Mouse (Mus musculus) right cerebral cortex, adult 2 months (tissue): Measurements from ENCODE around the gene Clk4.

Experiments used
- DNase-seq, 2 experiments: peaks; one replicate each; pipeline ENCODE4 v3.0.0; 2021 to 2022; ENCODE audit warnings: low spot score in 2 of 2

Clk4 gene

DNA sequence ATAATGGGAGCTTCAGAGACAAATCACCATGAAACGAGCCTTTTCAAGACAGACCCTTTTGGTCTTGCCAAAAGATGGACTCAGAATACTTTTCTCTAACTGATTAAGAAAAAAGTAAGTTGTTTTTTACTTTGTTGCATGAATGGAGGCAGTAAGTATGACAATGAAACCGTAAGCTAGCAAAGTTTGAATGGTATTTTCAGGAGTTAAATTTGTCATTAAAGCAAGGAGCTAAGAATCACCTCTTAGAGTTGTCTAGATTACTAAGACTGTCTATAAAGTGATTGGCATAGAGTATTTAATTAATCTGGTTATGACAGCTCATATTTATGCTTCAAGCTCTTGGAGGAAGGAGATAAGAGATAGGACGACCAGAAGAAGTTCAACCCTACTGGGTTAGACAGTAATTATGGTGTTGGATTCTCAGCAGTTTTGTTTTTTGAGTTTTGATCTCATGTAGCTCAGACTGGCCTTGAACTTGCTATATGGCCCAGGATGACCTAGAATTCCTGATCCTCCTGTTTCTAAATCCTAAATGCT, at the start of gene Clk4:
Gene Clk4 (plus strand): TSS at position 51 of the 540 bp plus-strand sequence.
- no peak for DNase-seq

GRCm38 (mm10) chr11:51214021-51214420, 47.5 kb upstream of the Clk4 start:
- DNase-seq = no peak

DNA sequence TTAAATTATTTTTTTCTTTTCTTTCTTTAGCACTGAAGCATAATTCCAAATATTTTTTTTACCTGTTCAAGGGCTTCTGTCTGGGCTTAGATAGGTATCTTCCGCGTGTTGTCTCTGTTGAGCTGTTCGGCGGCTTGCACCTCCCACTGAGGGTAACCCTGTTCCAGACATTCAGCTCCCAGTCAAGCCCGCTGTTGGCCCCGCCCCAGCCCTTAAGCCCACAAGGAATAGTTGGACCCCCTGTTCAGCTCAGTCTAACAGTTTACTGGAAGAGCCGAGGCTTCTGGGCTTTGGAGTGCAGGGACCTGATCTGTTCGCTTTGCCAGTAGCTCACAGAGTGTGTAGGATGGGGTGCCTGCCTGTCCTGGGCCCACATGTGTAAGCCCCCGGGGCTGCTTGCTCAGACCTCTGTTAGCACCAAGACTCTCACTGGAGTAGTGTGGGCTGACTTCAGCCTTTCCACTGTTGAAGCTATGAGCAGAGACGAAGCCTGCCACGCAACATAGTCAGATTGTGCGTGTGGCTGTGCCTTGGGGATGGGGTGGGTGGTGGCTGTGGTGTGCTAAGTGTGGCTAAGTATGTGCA, 42.0 kb upstream of the Clk4 start:
- no peak for DNase-seq

GRCm38 (mm10) chr11:51220308-51220707, 41.2 kb upstream of the Clk4 start, which contains the start of gene Gm12569:
Gm12569 (plus strand) TSS chr11:51220473.
- no peak for DNase-seq

DNA sequence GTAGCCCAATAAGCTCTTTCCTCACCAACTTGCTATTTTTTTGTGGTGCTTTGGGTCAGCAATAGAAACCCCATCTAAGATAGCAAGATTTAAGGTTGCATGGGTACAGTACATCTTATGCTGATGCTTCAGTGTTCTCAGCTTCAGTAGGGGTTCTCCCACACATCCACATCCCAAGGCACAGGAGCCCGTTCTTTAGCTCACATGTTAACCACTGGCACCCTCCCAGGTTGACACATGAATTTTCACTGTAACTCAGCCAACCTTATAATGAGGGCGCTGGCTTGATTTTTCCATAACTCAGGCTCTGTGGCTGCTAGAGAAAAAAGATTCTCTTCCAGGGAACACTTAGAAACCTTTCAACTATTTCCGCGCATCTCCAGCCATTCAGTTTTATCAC, 34.4 kb upstream of the Clk4 start:
- DNase-seq = peak; percentile 60 to 76

DNA sequence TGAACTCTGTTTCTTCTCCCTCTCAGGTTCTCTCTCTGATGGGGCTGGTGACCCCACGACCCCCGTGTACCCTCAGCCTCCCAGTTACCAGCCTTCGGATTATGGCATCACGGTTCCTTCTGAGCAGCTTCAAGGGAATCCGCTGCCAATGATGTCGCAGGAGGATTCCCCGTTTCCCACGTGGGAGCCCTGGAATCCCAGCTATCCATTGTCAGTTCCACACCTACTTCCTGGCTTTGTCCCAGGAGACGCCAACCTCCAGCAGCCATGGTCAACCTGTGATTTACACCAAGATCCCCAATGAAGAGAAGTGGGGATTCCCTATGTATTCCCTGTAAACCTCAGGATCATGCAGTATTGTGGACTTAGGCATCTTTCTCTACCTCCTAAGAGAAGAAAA, 26.9 kb upstream of the Clk4 start:
- no peak for DNase-seq

DNA sequence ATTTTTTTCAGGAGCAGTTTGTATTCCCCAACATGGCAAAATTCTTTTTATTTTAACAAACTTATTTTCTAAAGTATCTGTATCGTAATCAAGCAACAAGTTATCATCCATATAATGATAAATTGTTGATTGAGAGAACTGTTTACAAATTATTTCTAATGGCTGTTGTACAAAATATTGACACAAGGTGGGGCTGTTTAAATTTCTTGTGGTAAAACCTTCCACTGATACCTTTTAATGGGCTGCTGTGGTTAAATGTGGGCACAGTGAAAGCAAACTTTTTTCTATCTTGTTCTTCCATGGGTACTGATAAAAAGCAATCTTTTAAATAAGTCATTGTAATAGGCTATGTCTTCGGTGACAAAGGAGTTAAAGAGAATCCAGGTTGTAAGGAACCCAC, 18.6 kb upstream of the Clk4 start:
- DNase-seq = no peak

- DNase-seq = no peak
Measured at GRCm38 (mm10) chr11:51257006-51257405, 4.5 kb upstream of the Clk4 start.

DNA sequence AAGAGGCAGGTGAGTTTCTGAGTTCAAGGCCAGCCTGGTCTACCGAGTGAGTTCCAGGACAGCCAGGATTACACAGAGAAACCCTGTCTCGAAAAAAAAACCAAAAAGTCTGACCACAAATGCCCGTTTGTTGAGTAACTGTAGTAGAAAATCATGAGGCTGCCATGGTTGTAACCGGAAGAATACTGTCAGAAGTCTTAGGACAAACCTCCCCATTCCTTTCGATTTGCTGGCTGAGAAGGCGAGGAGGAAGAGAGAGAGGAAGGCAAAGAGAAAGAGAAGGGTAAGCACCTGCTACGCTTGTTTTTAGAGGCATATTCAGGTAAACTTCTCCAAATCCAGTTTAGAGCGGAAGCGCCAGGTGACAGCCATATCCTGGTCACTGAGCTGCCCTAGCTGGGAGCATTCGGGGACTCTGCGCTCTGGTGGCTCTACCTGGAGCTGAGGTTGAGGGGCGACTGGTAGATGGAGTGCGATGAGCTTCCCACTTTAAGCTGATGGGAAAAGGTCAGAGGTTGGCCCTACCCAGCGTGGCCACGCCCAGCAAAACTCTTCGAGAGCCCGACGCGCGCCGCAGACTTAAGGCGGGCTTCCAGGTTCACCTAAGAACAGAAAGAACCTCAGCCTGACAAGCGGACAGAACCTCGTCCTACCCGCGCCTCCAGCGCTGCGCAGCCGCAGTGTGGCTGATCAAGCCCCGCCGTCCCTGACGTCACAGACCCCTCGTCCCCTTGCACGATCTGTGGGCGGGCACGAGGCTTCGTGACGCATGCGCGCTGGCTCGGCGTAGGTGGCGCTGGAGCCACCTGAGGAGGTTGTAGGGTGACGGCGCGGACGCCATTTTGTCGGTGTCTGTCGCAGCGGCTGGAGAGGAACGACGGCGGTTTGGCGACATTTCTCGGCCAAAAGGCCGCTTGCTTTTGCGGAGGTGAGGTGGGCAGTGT, 1.1 kb downstream of the Clk4 start, which contains the start of gene BC049762:
Gene BC049762 (minus strand): TSS at position 705 of the 944 bp plus-strand sequence.
- peak; percentile 99 for DNase-seq

DNA sequence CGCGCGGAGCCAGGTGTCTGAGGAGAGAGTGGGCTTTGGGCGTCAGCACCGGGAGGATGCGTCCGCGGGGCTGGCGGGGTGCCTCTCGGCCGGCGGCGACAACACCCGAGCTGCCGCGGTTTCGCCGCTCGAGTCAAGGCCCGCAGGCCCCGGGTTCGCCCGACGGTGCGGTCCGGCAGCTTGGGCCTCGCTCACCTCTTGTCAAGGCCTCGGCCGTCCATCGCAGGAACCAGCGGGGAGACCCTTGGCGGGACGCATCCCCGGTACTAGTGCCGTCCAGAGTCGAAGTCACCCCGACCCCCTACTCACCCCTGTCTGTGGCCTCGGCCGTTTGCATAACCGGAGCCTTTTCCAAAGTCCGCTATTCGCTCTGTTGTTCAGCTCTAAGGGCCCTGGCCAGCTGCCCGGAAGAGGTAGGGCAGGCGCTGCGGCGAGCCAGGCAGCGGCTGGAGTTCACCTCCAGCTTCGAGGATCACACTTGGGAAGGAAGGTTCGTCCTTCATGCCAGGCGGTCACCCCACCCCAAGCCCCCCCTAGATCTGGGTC, 1.8 kb downstream of the Clk4 start:
- peak in 1 of 2 experiments; percentile 56 for DNase-seq

GRCm38 (mm10) chr11:51264352-51264751, 2.8 kb downstream of the Clk4 start:
- no peak for DNase-seq

- DNase-seq = no peak
Measured at GRCm38 (mm10) chr11:51265326-51265725, 3.8 kb downstream of the Clk4 start.

GRCm38 (mm10) chr11:51274418-51274817, 12.9 kb downstream of the Clk4 start:
- DNase-seq = no peak

- DNase-seq = peak; percentile 70 to 75
Measured at GRCm38 (mm10) chr11:51289564-51290041, 28.1 kb downstream of the Clk4 start, which contains the start of gene Col23a1. Col23a1 (plus strand) TSS chr11:51289920.

DNA sequence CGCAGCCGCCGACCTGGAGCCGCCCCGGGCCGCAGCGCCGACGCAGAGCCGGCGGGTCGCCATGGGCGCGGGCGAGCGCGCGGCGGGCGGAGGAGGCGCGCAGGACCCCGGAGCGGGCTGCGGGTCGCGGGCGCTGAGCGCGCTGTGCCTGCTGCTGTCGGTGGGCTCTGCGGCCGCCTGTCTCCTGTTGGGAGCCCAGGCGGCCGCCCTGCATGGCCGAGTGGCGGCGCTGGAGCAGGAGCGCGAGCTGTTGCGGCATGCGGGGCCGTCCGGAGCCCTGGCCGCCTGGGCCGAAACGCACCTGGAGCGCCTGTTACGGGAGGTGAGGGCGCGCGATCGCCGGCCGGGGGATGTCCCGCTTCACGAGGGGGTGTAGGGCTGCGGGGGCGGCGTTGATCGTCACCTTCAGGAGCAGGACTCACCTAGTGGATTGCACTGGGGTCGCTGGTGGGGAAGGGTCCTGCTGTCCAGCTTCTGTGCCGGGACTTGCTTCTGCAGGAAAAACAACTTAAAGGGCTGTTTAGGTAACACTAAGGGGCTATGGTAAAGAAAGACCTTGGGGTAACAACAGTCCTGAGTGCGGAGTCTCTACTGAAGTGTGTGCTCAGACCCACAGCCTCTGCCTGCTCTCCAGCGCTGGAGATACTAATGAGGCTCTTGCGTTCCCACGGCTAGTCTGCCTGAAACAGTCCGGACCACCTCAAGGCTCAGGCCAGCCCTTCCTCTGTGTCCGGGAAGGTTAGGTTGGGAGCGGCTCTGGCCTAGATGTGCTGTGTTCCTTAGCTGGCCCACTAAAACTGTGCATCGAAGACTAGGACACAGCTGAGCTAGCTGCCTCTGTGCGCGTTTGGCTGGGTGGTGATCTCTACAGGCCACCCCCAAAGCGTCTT, 28.8 kb downstream of the Clk4 start:
- no peak for DNase-seq

DNA sequence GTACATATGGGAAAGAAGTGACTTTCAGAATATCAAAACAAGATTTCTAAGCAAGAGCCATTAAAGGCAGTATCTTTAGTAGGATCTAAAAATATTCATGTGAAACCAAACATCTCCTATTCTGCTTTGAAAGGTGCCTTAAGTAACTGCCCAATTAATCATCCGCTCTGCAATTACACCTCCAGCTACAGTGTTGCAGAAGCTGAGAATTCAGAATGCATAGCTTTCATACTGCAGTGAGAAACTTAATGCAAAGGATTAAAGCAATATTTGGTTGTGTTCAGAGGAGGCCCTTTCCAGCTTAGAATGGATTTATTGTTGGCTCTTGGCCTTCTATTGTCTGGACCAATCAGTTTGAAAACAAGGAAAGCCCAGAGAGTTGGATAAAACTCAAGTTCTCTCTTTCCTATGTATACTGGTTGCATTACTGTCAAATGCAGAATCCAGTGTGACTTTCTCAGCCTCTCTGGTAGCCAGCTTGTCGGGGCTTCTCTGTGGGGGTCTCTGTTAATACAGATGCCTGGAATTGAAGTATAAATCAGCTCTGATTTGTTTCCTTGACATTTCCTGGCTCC, 32.5 kb downstream of the Clk4 start:
- no peak for DNase-seq

DNA sequence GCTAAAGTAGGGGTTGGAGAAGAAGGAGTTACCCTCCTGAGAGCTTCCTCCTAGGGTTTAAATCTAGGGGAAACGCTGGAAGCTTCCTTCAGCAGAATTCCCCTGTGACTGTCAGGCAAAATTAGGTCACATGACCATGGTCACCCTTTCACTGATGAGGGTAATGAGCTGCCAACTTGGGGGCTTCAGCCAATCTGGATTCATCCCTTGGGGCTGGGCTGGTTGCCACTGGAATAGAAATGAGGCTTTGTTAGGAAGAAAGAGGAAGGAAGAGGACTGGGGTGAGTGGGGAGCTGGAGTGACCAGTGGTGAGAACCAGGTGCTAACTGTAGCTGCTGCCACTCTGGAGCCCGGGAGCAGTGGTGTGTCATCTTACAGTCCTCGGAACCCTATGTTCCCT, 34.2 kb downstream of the Clk4 start:
- no peak for DNase-seq

DNA sequence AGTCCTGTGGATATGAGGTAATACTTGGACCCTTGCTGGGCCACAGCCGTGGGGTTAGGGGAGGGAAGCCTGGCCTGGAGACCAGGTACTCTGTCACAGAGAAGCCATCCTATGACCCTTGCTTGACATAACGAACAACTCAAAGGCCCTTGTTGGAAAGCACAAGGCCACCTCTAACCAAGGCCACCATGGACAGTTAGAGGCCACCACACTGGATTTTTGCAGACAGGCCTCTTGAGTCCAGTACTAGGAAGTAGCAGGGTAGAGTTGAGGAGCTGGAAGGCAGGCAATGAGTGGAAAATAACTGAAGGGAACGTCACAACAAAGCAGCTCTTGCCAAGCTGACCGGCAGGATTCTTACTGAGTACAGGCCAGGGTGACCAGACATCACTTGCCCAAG, 37.2 kb downstream of the Clk4 start:
- no peak for DNase-seq

- DNase-seq = no peak
Measured at GRCm38 (mm10) chr11:51302396-51302795, 40.9 kb downstream of the Clk4 start.

GRCm38 (mm10) chr11:51303981-51304553, 42.5 kb downstream of the Clk4 start:
- DNase-seq = peak; percentile 43 to 51
